Mouse (Mus musculus) kidney, adult 2 months (tissue): ENCODE data around the gene Tmem39a. TPM values are rescaled to one million over a fixed set of nuclear protein-coding genes. Genes with fewer than 3 reads are reported as not detected.
A peak's percentile ranks its signal among the peaks of the same experiment; 100 is the strongest.

Experiments
- DNase-seq: peaks from one replicate; pipeline ENCODE4 v3.0.0; 2021
- H3K27ac ChIP-seq: fragments of 200-500 bp; 2 replicates; pipeline ENCODE4 v1.5.1; 2012; ENCODE audit warnings: low read depth, low read length, control low read depth, inconsistent platforms; ENCODE audit not compliant: insufficient read depth
- H3K27me3 ChIP-seq: fragments of 200-500 bp; replicated peaks from 2 replicates; pipeline ENCODE4 v1.6.1; 2012; ENCODE audit warnings: mild to moderate bottlenecking, moderate library complexity, low read length, inconsistent platforms; ENCODE audit not compliant: control insufficient read depth, insufficient read depth
- H3K36me3 ChIP-seq: fragments of 200-500 bp; 2 replicates; pipeline ENCODE4 v1.6.1; 2012; ENCODE audit warnings: mild to moderate bottlenecking, moderate library complexity, low read length, inconsistent platforms; ENCODE audit not compliant: control insufficient read depth, insufficient read depth
- H3K4me1 ChIP-seq: fragments of 200-500 bp; 2 replicates; pipeline ENCODE4 v1.6.1; 2011; ENCODE audit warnings: low read length; ENCODE audit not compliant: control insufficient read depth, insufficient read depth
- H3K4me3 ChIP-seq: fragments of 200-500 bp; 2 replicates; pipeline ENCODE4 v1.5.1; 2011; ENCODE audit warnings: mild to moderate bottlenecking, low read depth, low read length, control low read depth; ENCODE audit not compliant: insufficient read depth
- CTCF ChIP-seq: fragments of 200-500 bp; conservative IDR thresholded peaks from 2 replicates; pipeline ENCODE4 v1.5.1; 2011; ENCODE audit warnings: low read depth, mild to moderate bottlenecking, control low read depth, low read length, moderate library complexity, mixed read lengths; ENCODE audit not compliant: insufficient read depth, insufficient read length
- POLR2A ChIP-seq: fragments of 200-500 bp; IDR thresholded peaks from one replicate; pipeline ENCODE4 v1.6.1; 2011; ENCODE audit warnings: low read depth, low read length, control low read depth
- WGBS: fragments of 180-500 bp; shearing (Covaris S2); methylation state at CpG from one replicate; pipeline ENCODE4 v1.1.7; 2018; 5-methylcytosine and 5-hydroxymethylcytosine counted together
- polyA plus RNA-seq: library from polyadenylated mRNA; depleted of rRNA; stranded (reverse); fragments of >200 nt; gene quantifications from 2 replicates; pipeline ENCODE4 v1.2.3, GENCODE M21; 2012

The Tmem39a gene
- polyA plus RNA-seq, 1 experiment: 42.9 TPM

GRCm38 (mm10) chr16:38617977-38618376 lies 59.5 kb downstream of the Tmem39a start:
- Histone ChIP-seq H3K36me3 (no peaks in the 10 kb centered on the region), H3K27ac (no peak overlapping the region), H3K27me3 (no peaks in the 10 kb centered on the region), H3K4me3 (no peak overlapping the region), H3K4me1 (no peaks in the 10 kb centered on the region)
- DNase-seq: peak; percentile 14
- 85% methylated on average over 13 of the region's 13 CpGs for WGBS
- TF ChIP-seq CTCF (no peak), POLR2A (no peak)

GRCm38 (mm10) chr16:38619054-38619453 lies 60.6 kb downstream of the Tmem39a start:
- no peak overlapping the region for H3K4me3 ChIP-seq
- H3K27me3 ChIP-seq: no peaks in the 10 kb centered on the region
- DNase-seq: peak; percentile 74
- no peaks in the 10 kb centered on the region for H3K36me3 ChIP-seq
- no peak overlapping the region for H3K27ac ChIP-seq
- TF ChIP-seq CTCF (peak; percentile 78), POLR2A (no peak)
- H3K4me1 ChIP-seq: no peaks in the 10 kb centered on the region
- 15% methylated on average over 6 of the region's 6 CpGs for WGBS

- no peaks in the 10 kb centered on the region for H3K27me3 ChIP-seq
- DNase-seq: peak; percentile 22
- WGBS: 80% methylated on average over 16 of the region's 16 CpGs
- H3K27ac ChIP-seq: no peak overlapping the region
- H3K4me1 ChIP-seq: no peaks in the 10 kb centered on the region
- H3K4me3 ChIP-seq: no peak overlapping the region
- no peaks in the 10 kb centered on the region for H3K36me3 ChIP-seq
- TF ChIP-seq CTCF: no peak
- no peak for TF ChIP-seq POLR2A
Observed at GRCm38 (mm10) chr16:38620696-38621450, 62.4 kb downstream of the Tmem39a start.

GRCm38 (mm10) chr16:38622283-38622682 lies 63.8 kb downstream of the Tmem39a start:
- DNase-seq: peak; percentile 14
- no peaks in the 10 kb centered on the region for H3K36me3 ChIP-seq
- WGBS: 68% methylated on average over 2 of the region's 2 CpGs
- no peaks in the 10 kb centered on the region for H3K4me1 ChIP-seq
- no peaks in the 10 kb centered on the region for H3K27me3 ChIP-seq
- no peak overlapping the region for H3K27ac ChIP-seq
- H3K4me3 ChIP-seq: no peak overlapping the region
- TF ChIP-seq CTCF: 0 out of 2 replicates have a peak, but pooled peaks have one; percentile 13
- TF ChIP-seq POLR2A: no peak

- no peaks in the 10 kb centered on the region for H3K27me3 ChIP-seq
- H3K36me3 ChIP-seq: no peaks in the 10 kb centered on the region
- no peaks in the 10 kb centered on the region for H3K4me1 ChIP-seq
- TF ChIP-seq CTCF: no peak
- no peak for TF ChIP-seq POLR2A
- no peak overlapping the region for H3K27ac ChIP-seq
- no peak overlapping the region for H3K4me3 ChIP-seq
- WGBS: 81% methylated on average over 11 of the region's 11 CpGs
- no peak for DNase-seq
Observed at GRCm38 (mm10) chr16:38624303-38624702, 65.8 kb downstream of the Tmem39a start.

- Histone ChIP-seq H3K27me3 (no peaks in the 10 kb centered on the region), H3K4me3 (no peak overlapping the region), H3K27ac (peak overlapping the region; percentile 10; the same call in 1 of the 2 replicates), H3K4me1 (no peaks in the 10 kb centered on the region), H3K36me3 (no peaks in the 10 kb centered on the region)
- no peak for TF ChIP-seq POLR2A
- TF ChIP-seq CTCF: no peak
- peak; percentile 45 for DNase-seq
- 72% methylated on average over 7 of the region's 7 CpGs for WGBS
Observed at GRCm38 (mm10) chr16:38625411-38625810, 66.9 kb downstream of the Tmem39a start.

GRCm38 (mm10) chr16:38625811-38626369 lies 67.4 kb downstream of the Tmem39a start:
- Histone ChIP-seq H3K4me1 (no peaks in the 10 kb centered on the region), H3K27ac (peak overlapping the region; percentile 10; the same call in 1 of the 2 replicates), H3K36me3 (no peaks in the 10 kb centered on the region), H3K27me3 (no peaks in the 10 kb centered on the region), H3K4me3 (no peak overlapping the region)
- peak; percentile 70 for DNase-seq
- TF ChIP-seq POLR2A: no peak
- TF ChIP-seq CTCF: no peak
- WGBS: 65% methylated on average over 10 of the region's 10 CpGs

GRCm38 (mm10) chr16:38632147-38632546 lies 73.6 kb downstream of the Tmem39a start:
- TF ChIP-seq CTCF (peak; percentile 76), POLR2A (no peak)
- Histone ChIP-seq H3K36me3 (no peaks in the 10 kb centered on the region), H3K27ac (no peak overlapping the region), H3K27me3 (no peaks in the 10 kb centered on the region), H3K4me3 (no peak overlapping the region), H3K4me1 (no peaks in the 10 kb centered on the region)
- 56% methylated on average over 6 of the region's 6 CpGs for WGBS
- peak; percentile 70 for DNase-seq
